Mouse (Mus musculus) kidney, adult 2 months (tissue): ENCODE measurements around the gene Dll1.

ENCODE experiments used
- CTCF ChIP-seq: fragments of 200-500 bp; conservative IDR thresholded peaks from 2 replicates; pipeline ENCODE4 v1.5.1; 2011; ENCODE audit warnings: low read depth, mild to moderate bottlenecking, control low read depth, low read length, moderate library complexity, mixed read lengths; ENCODE audit not compliant: insufficient read depth, insufficient read length
- POLR2A ChIP-seq: fragments of 200-500 bp; IDR thresholded peaks from one replicate; pipeline ENCODE4 v1.6.1; 2011; ENCODE audit warnings: low read depth, low read length, control low read depth

- no peak for TF ChIP-seq CTCF
- no peak for TF ChIP-seq POLR2A
Measured at GRCm38 (mm10) chr17:15372931-15373652, 3.6 kb downstream of the Dll1 start.
